Mouse (Mus musculus) heart, embryonic 12.5 days (tissue): ENCODE data around the gene Olfr876. TPM values are rescaled to one million over a fixed set of nuclear protein-coding genes. Genes with fewer than 3 reads are reported as not detected.
"Not testable (repeated sequence)": the region's sequence is repeated elsewhere in the genome, so short reads cannot be mapped to it uniquely, and the experiment has no call there.

ENCODE experiments used
- ATAC-seq: fragments of 200-750 bp; cut with Nextera tagmentation; 2 replicates; pipeline ENCODE4 v1.8.0; 2017; ENCODE audit warnings: moderate TSS enrichment, moderate library complexity; ENCODE audit not compliant: insufficient number of reproducible peaks, low FRiP score
- H3K27ac ChIP-seq: fragments of 300-500 bp; sonication (generic); 2 replicates; pipeline ENCODE4 v1.5.1; 2016; ENCODE audit warnings: mild to moderate bottlenecking, moderate library complexity; ENCODE audit not compliant: poor library complexity, severe bottlenecking
- H3K27me3 ChIP-seq: fragments of 300-500 bp; sonication (generic); replicated peaks from 2 replicates; pipeline ENCODE4 v1.6.1; 2016; ENCODE audit warnings: mild to moderate bottlenecking, moderate library complexity
- H3K36me3 ChIP-seq: fragments of 300-500 bp; sonication (generic); 2 replicates; pipeline ENCODE4 v1.6.1; 2016; ENCODE audit warnings: mild to moderate bottlenecking, moderate library complexity
- H3K4me1 ChIP-seq: fragments of 300-500 bp; sonication (generic); replicated peaks from 2 replicates; pipeline ENCODE4 v1.6.1; 2016; ENCODE audit warnings: mild to moderate bottlenecking
- H3K4me2 ChIP-seq: fragments of 300-500 bp; sonication (generic); 2 replicates; pipeline ENCODE4 v1.6.1; 2016; ENCODE audit warnings: mild to moderate bottlenecking, moderate library complexity
- H3K4me3 ChIP-seq: fragments of 300-500 bp; sonication (generic); 2 replicates; pipeline ENCODE4 v1.5.1; 2016; ENCODE audit warnings: mild to moderate bottlenecking
- H3K9ac ChIP-seq: fragments of 300-500 bp; sonication (generic); 2 replicates; pipeline ENCODE4 v1.6.1; 2016; ENCODE audit warnings: mild to moderate bottlenecking, moderate library complexity
- H3K9me3 ChIP-seq: fragments of 300-500 bp; sonication (generic); replicated peaks from 2 replicates; pipeline ENCODE4 v1.6.1; 2016; ENCODE audit warnings: mild to moderate bottlenecking, moderate library complexity
- WGBS: fragments of 180-500 bp; shearing (Covaris S2); methylation state at CpG from one replicate; pipeline ENCODE4 v1.1.7; 2016; 5-methylcytosine and 5-hydroxymethylcytosine counted together
- polyA plus RNA-seq: library from polyadenylated mRNA; unstranded; fragments of >200 nt; fragmentation: Nextera tagmentation; extraction: Ambion mirVana; gene quantifications from 2 replicates; pipeline ENCODE4 v1.2.1, GENCODE M21; 2016

The Olfr876 gene
- polyA plus RNA-seq = not detected in 2 replicates

DNA sequence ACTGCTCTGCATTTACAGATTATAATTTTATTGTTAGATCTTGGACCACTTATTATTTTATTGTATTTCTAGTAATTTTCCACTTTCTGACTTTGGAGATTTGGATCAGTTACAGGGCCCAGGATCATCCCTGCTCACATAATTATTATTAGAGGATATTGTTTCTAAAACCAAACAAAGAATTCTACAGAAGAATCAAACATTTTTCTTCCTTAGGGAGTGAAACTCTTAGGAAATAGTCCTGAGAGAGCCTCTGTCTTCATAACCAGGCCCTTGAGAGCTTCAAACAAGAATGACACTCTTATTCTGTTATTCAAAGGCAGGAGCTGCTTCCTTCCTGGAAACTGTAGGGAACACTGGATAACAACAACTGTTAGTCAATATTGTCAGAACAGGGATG lies at the start of gene Olfr876:
Olfr876 (plus strand) TSS at position 301 of the 400 bp plus-strand sequence.
- Histone ChIP-seq H3K4me2 (no peak within 1 kb of the TSS), H3K4me3 (no peak within 1 kb of the TSS), H3K27ac (no peak within 1 kb of the TSS), H3K27me3 (no peaks in the 10 kb centered on the region), H3K36me3 (no peaks in the 10 kb centered on the region), H3K9ac (no peak within 1 kb of the TSS), H3K9me3 (no peaks in the 10 kb centered on the region), H3K4me1 (no peaks in the 10 kb centered on the region)
- no peak for ATAC-seq

DNA sequence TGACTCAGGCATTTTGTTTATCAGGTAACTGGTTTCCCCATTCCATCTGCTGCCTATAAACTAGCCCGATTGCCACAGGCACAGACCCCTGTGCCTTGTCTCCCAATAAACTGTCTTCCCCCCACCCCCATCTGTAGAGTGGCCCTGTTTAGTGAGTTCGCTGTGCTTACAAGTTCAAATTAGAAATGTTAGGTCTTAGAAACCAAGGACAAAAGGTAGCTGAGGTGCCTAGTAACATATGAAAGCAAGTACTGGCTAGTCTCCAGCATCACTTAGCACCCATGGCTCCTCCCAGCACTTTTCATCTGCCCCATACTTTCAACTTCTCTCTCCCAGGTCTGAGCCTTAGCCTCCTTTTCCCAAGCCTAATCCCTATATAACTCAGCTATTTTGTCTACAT lies 41.1 kb upstream of the Olfr876 start:
- no peak overlapping the region for H3K27ac ChIP-seq
- H3K27me3 ChIP-seq = no peaks in the 10 kb centered on the region
- H3K4me2 ChIP-seq = no peak overlapping the region
- no peaks in the 10 kb centered on the region for H3K36me3 ChIP-seq
- no peaks in the 10 kb centered on the region for H3K9me3 ChIP-seq
- H3K4me1 ChIP-seq = no peaks in the 10 kb centered on the region
- H3K4me3 ChIP-seq = no peak overlapping the region
- ATAC-seq = no peak
- no peak overlapping the region for H3K9ac ChIP-seq
- WGBS = 83% methylated on average over 2 of the region's 2 CpGs

- Histone ChIP-seq H3K4me1 (no peaks in the 10 kb centered on the region), H3K4me3 (no peak overlapping the region), H3K4me2 (no peak overlapping the region), H3K9ac (no peak overlapping the region), H3K27ac (no peak overlapping the region), H3K27me3 (no peaks in the 10 kb centered on the region), H3K36me3 (no peaks in the 10 kb centered on the region), H3K9me3 (no peaks in the 10 kb centered on the region)
- no peak for ATAC-seq
- WGBS = 44% methylated on average over 2 of the region's 2 CpGs
These were observed 40.3 kb upstream of the Olfr876 start for GRCm38 (mm10) chr9:37762541-37762940.

DNA sequence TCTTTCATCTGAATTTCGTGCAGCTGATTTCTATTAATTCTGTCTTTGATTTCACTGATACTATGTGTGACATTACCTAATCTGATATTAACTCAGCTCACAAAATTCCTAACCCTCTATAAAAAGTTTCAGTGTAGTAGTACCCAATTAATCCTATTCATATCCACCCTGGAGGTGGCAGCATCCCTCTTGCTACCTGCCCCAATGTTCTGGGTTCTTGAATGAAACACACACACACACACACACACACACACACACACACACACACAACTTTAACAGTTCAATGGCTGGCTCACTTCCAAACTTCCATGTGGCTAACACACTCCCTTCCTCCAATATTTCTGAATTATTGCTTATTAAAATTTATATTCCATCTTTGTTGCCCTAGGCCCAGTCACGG lies 32.2 kb upstream of the Olfr876 start:
- ATAC-seq = no peak
- H3K36me3 ChIP-seq = no peaks in the 10 kb centered on the region
- WGBS = 60% methylated on average over 2 of the region's 2 CpGs

GRCm38 (mm10) chr9:37771759-37772158 lies 31.1 kb upstream of the Olfr876 start, which contains the start of gene Olfr875:
Gene Olfr875, plus strand, starts transcription at chr9:37771857.
- 0 out of 2 replicates have a peak within 1 kb of the TSS, but pooled peaks have one; percentile 16 for H3K27ac ChIP-seq
- no peak within 1 kb of the TSS for H3K4me3 ChIP-seq
- WGBS = 21% methylated on average over 2 of the region's 2 CpGs
- H3K4me1 ChIP-seq = 0 out of 2 replicates have a peak, but pooled peaks cover 2% of the 10 kb centered on the region
- H3K9ac ChIP-seq = no peak within 1 kb of the TSS
- ATAC-seq = peak; percentile 63; the same call in 1 of the 2 replicates
- no peak within 1 kb of the TSS for H3K4me2 ChIP-seq
- no peaks in the 10 kb centered on the region for H3K36me3 ChIP-seq
- no peaks in the 10 kb centered on the region for H3K27me3 ChIP-seq
- H3K9me3 ChIP-seq = no peaks in the 10 kb centered on the region

More for the DNA sequence above, 32.2 kb upstream of the Olfr876 start:
- Histone ChIP-seq H3K4me2 (no peak overlapping the region), H3K4me3 (no peak overlapping the region), H3K27ac (0 out of 2 replicates have a peak overlapping the region, but pooled peaks have one; percentile 16), H3K4me1 (0 out of 2 replicates have a peak, but pooled peaks cover 2% of the 10 kb centered on the region), H3K9ac (no peak overlapping the region), H3K9me3 (no peaks in the 10 kb centered on the region), H3K27me3 (no peaks in the 10 kb centered on the region)

DNA sequence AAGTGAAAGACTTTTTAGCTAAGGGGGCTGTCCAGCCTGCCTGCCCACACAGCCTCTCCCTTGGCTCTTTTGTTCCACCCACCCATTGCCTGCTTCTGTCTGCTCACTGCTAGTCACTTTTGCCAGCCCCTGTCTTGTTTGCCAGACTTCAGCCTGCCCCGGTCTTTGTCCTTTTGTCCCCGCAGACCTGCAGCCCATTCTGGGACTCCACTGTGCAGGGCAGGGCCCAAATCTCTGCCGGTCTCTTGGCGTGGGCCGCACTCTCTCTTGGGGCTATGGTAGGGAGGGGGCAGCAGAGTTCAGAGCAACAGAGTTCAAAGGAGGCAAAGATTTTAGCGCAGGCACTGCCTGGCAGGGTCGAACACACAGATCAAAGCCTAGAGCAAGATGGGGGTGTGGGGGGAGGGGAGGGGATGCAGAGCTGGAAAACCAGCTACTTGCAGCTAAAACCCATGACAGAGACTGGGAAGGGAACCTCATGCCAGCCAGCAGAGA lies 20.0 kb upstream of the Olfr876 start:
- WGBS = 5% methylated on average over 7 of the region's 7 CpGs

GRCm38 (mm10) chr9:37783394-37784387 lies 19.1 kb upstream of the Olfr876 start:
- H3K27me3 ChIP-seq, H3K27ac ChIP-seq, H3K9ac ChIP-seq, H3K4me3 ChIP-seq, H3K9me3 ChIP-seq, H3K36me3 ChIP-seq, H3K4me1 ChIP-seq: not testable (repeated sequence)
- WGBS = 56% methylated on average over 11 of the region's 15 CpGs
- peak overlapping the region; percentile 60 for H3K4me2 ChIP-seq
- peak; percentile 51 for ATAC-seq

More for the DNA sequence above, 20.0 kb upstream of the Olfr876 start:
- H3K9me3 ChIP-seq = no peaks in the 10 kb centered on the region
- no peaks in the 10 kb centered on the region for H3K27me3 ChIP-seq
- peak overlapping the region; percentile 57; the same call in 1 of the 2 replicates for H3K9ac ChIP-seq
- peak overlapping the region; percentile 20 for H3K4me3 ChIP-seq
- ATAC-seq = peak; percentile 73
- 0 out of 2 replicates have a peak overlapping the region, but pooled peaks have one; percentile 10 for H3K27ac ChIP-seq
- H3K36me3 ChIP-seq = no peaks in the 10 kb centered on the region
- H3K4me1 ChIP-seq = peaks cover 7% of the 10 kb centered on the region
- peak overlapping the region; percentile 60 for H3K4me2 ChIP-seq

DNA sequence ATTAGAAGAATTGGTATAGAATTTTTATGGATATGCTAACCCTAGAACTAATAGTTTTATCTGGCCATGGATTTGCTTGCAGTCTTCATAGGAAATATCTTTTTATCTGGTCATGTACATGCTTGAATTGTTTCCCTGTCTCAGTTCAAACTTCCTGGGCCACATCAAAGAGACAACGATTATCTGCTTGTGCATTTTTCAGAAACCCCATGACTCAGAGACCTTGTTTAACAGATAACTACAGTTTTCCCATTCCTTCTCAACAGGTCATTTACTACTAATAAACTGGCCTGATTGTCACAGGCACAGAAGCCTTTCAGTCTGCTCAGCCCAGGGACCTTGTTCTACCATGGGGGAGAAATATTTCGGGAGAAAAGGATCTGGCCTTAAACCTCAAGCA lies 16.4 kb upstream of the Olfr876 start:
- ATAC-seq = no peak
- Histone ChIP-seq H3K27ac (no peak overlapping the region), H3K4me1 (peaks cover 7% of the 10 kb centered on the region), H3K4me2 (no peak overlapping the region), H3K9ac (no peak overlapping the region), H3K4me3 (no peak overlapping the region), H3K36me3 (no peaks in the 10 kb centered on the region), H3K9me3 (no peaks in the 10 kb centered on the region), H3K27me3 (no peaks in the 10 kb centered on the region)
- WGBS = 35% methylated on average over 2 of the region's 2 CpGs

DNA sequence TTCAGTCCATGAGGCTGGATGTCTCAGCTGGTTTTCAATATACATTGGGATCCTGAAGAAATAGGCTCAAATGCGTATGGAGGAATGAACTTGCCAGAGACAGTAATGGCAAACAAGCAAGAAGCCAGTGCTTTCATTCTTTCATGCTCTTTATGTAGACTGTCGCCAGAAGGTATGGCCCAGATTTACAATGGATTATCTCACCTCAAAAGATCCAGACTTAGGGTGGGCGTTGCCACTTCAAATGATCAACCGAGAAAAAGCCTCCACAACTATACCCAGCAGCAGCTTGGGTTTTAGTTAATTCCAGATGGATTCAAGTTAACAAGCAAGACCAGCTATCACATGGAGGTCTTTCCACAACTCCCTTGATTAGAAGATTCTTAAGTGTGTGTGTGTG lies 776 bp upstream of the Olfr876 start:
- Histone ChIP-seq H3K27ac (no peak overlapping the region), H3K27me3 (no peaks in the 10 kb centered on the region)
- 80% methylated on average over 4 of the region's 4 CpGs for WGBS

DNA sequence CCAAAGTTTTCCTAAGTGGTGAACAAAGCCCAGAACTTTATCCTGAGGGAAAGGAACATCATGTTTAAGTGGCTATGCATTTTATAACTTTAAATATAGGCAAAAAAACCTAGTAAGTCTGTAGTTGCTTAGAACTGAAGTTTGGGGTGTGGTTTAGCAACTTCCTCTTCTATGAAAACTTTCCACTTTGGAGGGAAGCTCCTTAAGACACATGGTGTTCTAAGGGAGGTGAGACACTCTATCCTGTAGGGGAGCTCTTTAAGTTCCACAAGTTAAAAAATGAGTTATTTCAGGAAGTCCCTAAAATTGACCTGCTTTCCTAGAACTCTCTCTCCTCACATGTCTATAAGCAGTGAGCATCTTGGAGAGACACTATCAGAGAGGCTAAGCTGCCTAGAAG lies 4.4 kb downstream of the Olfr876 start:
- Histone ChIP-seq H3K4me1 (0 out of 2 replicates have a peak, but pooled peaks cover 3% of the 10 kb centered on the region), H3K9me3 (no peaks in the 10 kb centered on the region), H3K9ac (no peak overlapping the region), H3K36me3 (no peaks in the 10 kb centered on the region), H3K4me2 (no peak overlapping the region), H3K4me3 (no peak overlapping the region), H3K27me3 (no peaks in the 10 kb centered on the region), H3K27ac (no peak overlapping the region)
- ATAC-seq = no peak

More for the DNA sequence above, 776 bp upstream of the Olfr876 start:
- H3K4me1 ChIP-seq = no peaks in the 10 kb centered on the region
- ATAC-seq = no peak
- H3K4me3 ChIP-seq = no peak overlapping the region
- no peak overlapping the region for H3K4me2 ChIP-seq
- no peaks in the 10 kb centered on the region for H3K9me3 ChIP-seq
- H3K9ac ChIP-seq = no peak overlapping the region
- H3K36me3 ChIP-seq = no peaks in the 10 kb centered on the region

DNA sequence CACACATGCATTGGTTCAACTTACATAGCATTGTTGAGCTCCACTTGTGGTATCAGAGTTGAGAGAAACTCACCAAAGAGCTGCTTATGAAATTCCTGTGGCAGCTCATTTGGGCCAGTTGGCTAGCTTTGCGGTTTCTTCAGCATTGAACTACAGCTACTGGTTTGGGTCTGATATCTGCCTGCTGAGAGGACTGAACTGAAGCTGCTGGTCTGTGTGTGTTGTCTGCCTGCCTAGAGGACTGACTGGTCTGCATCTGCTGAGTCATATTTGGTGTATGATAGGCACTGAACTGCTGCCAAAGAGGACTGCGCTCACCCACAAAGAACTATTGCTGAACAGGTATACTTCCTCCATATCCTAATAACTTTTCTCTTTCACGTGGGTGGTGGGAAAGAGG lies 5.6 kb downstream of the Olfr876 start:
- Histone ChIP-seq H3K27me3 (no peaks in the 10 kb centered on the region), H3K27ac (no peak overlapping the region), H3K9ac (no peak overlapping the region), H3K36me3 (no peaks in the 10 kb centered on the region), H3K4me1 (0 out of 2 replicates have a peak, but pooled peaks cover 3% of the 10 kb centered on the region), H3K4me2 (no peak overlapping the region), H3K4me3 (no peak overlapping the region), H3K9me3 (no peaks in the 10 kb centered on the region)
- WGBS = 85% methylated on average over 3 of the region's 3 CpGs
- ATAC-seq = no peak
